Mouse (Mus musculus): ENCODE data around the gene Lgi2. TPM values are rescaled to one million over a fixed set of nuclear protein-coding genes. Genes with fewer than 3 reads are reported as not detected.

Lgi2 gene
- polyA plus RNA-seq, 1 experiment = 22.5 TPM

Other genes starting within 250 kb of the Lgi2 start
- gene Sod3, start 202.7 kb downstream of the Lgi2 start, polyA plus RNA-seq (2012; rRNA removed) = 12.1 and 13.4 TPM in 2 replicates
- 32.8 and 41.8 TPM in 2 replicates for gene Ccdc149, start 94.9 kb downstream of the Lgi2 start, polyA plus RNA-seq (2012; rRNA removed)
- 11.8 and 12.9 TPM in 2 replicates for gene Sepsecs, start 103.2 kb upstream of the Lgi2 start, polyA plus RNA-seq (2012; rRNA removed)
- gene Pi4k2b, start 175.1 kb upstream of the Lgi2 start, polyA plus RNA-seq (2012; rRNA removed) = 2.1 and 3.0 TPM in 2 replicates
- 12.3 and 12.4 TPM in 2 replicates for gene Zcchc4, start 208.9 kb upstream of the Lgi2 start, polyA plus RNA-seq (2012; rRNA removed)

All from frontal cortex, adult 2 months (tissue).